Mouse (Mus musculus): ENCODE data around the gene Cyp11a1. TPM values are rescaled to one million over a fixed set of nuclear protein-coding genes. Genes with fewer than 3 reads are reported as not detected.

Cyp11a1 gene
- polyA plus RNA-seq, 1 experiment from 2014 or later: 1.0 TPM

DNA sequence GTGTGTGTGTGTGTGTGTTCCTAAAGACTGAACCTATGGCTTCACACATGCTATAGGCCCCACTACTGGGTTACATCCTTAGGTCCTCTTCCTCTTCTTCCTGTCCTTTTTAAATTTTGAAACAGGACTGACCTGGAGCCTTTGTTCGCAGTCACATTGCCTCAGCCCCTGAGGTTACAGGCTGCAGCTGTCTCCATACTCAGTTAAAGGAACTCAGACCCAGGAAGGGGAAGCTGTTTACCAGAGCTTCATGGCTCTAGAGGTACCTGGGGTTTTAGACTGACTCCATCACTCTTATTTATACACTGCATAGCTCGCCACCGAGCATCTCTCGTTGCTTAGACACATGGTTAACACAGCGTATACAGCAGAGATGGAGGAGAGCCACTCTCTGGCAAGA is 34.8 kb upstream of the Cyp11a1 start:
- H3K4me1 ChIP-seq (replicated peaks; ENCODE audit: control insufficient read depth, insufficient read depth): peaks cover 5% of the 10 kb centered on the region; the same call in 1 of the 2 replicates
- WGBS: 77% methylated on average over 5 of the region's 5 CpGs
- ATAC-seq (ENCODE audit: low FRiP score, low TSS enrichment): no peak
- H3K27ac ChIP-seq (replicated peaks): no peak overlapping the region
- no peak for TF ChIP-seq EP300 (optimal IDR thresholded peaks at IDR 0.05)
- TF ChIP-seq CTCF (IDR thresholded peaks at IDR 0.05; ENCODE audit: low read depth): no peak
- H3K9ac ChIP-seq (ENCODE audit: low read length): no peak overlapping the region
- H3K4me2 ChIP-seq (replicated peaks; ENCODE audit: low read depth): no peak overlapping the region
- DNase-seq (ENCODE audit: low spot score): no peak
- no peaks in the 10 kb centered on the region for H3K36me3 ChIP-seq (ENCODE audit: control insufficient read depth, insufficient read depth, low read length)
- no peaks in the 10 kb centered on the region for H3K9me3 ChIP-seq (ENCODE audit: control insufficient read depth, low read length)
- no peak overlapping the region for H3K4me3 ChIP-seq (ENCODE audit: low read depth, low read length)
- H3K27me3 ChIP-seq (ENCODE audit: control insufficient read depth, insufficient read depth, low read length): no peaks in the 10 kb centered on the region

DNA sequence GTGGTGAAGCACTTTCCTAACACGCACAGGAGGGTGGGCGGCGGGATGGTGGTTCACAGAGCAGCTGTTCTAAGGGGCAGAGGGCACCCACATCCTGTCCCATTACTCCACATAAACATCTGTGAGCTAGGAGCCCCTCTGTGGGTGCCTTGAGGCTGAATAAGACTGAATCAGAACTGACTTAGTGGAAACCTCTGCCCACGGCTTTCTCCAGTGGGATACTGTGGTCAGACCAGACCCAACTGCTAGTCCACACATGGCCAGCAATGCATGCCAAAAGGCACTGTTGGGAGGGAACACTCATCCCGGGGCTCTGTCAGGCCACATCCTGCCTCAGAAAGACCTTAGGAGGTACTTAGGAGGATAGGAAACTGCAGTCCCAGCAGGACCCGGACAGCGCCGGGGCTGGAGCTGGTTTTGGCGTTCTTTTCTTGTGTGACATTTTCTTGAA is 34.0 kb upstream of the Cyp11a1 start:
- Histone ChIP-seq H3K4me1 (replicated peaks; ENCODE audit: control insufficient read depth, insufficient read depth) (peaks cover 5% of the 10 kb centered on the region; the same call in 1 of the 2 replicates), H3K4me3 (ENCODE audit: low read depth, low read length) (no peak overlapping the region), H3K27me3 (ENCODE audit: control insufficient read depth, insufficient read depth, low read length) (no peaks in the 10 kb centered on the region), H3K9me3 (ENCODE audit: control insufficient read depth, low read length) (no peaks in the 10 kb centered on the region), H3K9ac (ENCODE audit: low read length) (no peak overlapping the region), H3K27ac (replicated peaks) (peak overlapping the region; percentile 40; the same call in 1 of the 2 replicates), H3K4me2 (replicated peaks; ENCODE audit: low read depth) (no peak overlapping the region), H3K36me3 (ENCODE audit: control insufficient read depth, insufficient read depth, low read length) (no peaks in the 10 kb centered on the region)
- DNase-seq (ENCODE audit: low spot score) (no peak), ATAC-seq (ENCODE audit: low FRiP score, low TSS enrichment) (no peak)
- 58% methylated on average over 9 of the region's 9 CpGs for WGBS
- TF ChIP-seq CTCF (IDR thresholded peaks at IDR 0.05; ENCODE audit: low read depth): no peak
- no peak for TF ChIP-seq EP300 (optimal IDR thresholded peaks at IDR 0.05)

DNA sequence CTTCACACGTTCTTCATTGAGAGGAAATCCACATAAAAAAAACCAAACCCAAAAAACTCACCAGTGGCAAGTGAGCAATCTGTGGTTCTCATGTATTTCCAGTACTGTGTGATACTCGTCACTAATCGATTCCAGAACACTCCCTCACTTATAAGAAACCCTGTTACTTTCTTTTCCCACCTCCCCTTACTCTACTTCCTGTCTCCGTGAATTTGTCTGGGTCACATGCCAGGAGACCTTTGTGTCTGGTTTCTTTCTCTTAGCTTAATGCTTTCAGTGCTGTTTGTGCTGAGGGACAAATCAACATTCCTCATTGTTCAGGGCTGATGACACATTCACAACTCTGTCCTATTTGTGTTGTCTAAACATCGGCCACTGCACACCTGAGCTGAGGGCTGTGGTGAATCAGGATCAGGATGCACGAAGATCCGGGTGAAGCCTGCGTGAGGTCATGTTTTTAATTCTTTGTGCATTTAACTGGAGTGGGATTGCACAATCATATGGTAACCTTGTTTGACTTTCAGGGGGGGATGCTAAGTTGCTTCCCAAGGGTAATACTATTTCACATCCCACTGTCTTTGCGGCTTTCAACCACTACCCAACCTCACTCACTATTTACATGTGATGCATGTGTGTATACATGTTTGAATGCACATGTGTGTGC is 33.3 kb upstream of the Cyp11a1 start:
- Histone ChIP-seq H3K27me3 (ENCODE audit: control insufficient read depth, insufficient read depth, low read length) (no peaks in the 10 kb centered on the region), H3K9me3 (ENCODE audit: control insufficient read depth, low read length) (no peaks in the 10 kb centered on the region), H3K36me3 (ENCODE audit: control insufficient read depth, insufficient read depth, low read length) (no peaks in the 10 kb centered on the region), H3K27ac (replicated peaks) (peak overlapping the region; percentile 78), H3K4me2 (replicated peaks; ENCODE audit: low read depth) (no peak overlapping the region), H3K4me1 (replicated peaks; ENCODE audit: control insufficient read depth, insufficient read depth) (peaks cover 5% of the 10 kb centered on the region; the same call in 1 of the 2 replicates), H3K4me3 (ENCODE audit: low read depth, low read length) (no peak overlapping the region), H3K9ac (ENCODE audit: low read length) (no peak overlapping the region)
- ATAC-seq (ENCODE audit: low FRiP score, low TSS enrichment) (peak; percentile 68), DNase-seq (ENCODE audit: low spot score) (no peak)
- TF ChIP-seq EP300 (optimal IDR thresholded peaks at IDR 0.05) (no peak), CTCF (IDR thresholded peaks at IDR 0.05; ENCODE audit: low read depth) (no peak)
- WGBS: 39% methylated on average over 9 of the region's 9 CpGs

DNA sequence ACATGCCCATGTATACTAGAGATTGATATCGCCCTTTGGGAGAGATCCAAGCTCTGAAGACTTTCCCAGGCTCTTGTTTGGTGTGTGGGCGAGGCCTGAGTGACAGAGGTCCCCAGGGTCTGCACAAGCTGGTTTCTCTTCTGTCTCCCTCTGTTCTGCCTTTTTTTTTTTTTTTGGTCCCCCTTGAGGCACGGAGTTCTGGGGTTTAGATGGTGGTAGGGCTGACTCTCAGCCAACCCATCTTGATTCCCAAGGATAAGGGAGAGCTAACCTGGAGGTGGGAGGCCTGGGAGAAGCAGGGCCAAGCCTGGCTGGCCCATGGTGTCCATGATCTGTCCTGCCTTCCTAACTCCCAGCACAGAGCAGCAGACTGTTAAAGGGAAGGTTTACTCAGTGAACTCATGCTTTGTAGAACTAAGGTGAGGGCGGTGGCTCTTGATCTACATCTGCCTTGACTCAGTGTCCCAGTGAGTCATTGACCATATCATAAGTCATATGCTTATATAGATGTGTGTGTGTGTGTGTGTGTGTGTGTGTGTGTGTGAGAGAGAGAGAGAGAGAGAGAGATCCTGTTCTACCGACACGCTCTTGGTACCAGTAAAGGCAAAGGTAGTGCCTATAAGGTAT is 32.7 kb upstream of the Cyp11a1 start:
- 59% methylated on average over 6 of the region's 6 CpGs for WGBS
- Histone ChIP-seq H3K27me3 (ENCODE audit: control insufficient read depth, insufficient read depth, low read length) (no peaks in the 10 kb centered on the region), H3K9me3 (ENCODE audit: control insufficient read depth, low read length) (no peaks in the 10 kb centered on the region), H3K4me3 (ENCODE audit: low read depth, low read length) (no peak overlapping the region), H3K4me1 (replicated peaks; ENCODE audit: control insufficient read depth, insufficient read depth) (peaks cover 5% of the 10 kb centered on the region; the same call in 1 of the 2 replicates), H3K27ac (replicated peaks) (peak overlapping the region; percentile 78), H3K4me2 (replicated peaks; ENCODE audit: low read depth) (no peak overlapping the region), H3K36me3 (ENCODE audit: control insufficient read depth, insufficient read depth, low read length) (no peaks in the 10 kb centered on the region), H3K9ac (ENCODE audit: low read length) (no peak overlapping the region)
- TF ChIP-seq EP300 (optimal IDR thresholded peaks at IDR 0.05) (no peak), CTCF (IDR thresholded peaks at IDR 0.05; ENCODE audit: low read depth) (no peak)
- ATAC-seq (ENCODE audit: low FRiP score, low TSS enrichment): peak; percentile 86
- DNase-seq (ENCODE audit: low spot score): peak; percentile 58

DNA sequence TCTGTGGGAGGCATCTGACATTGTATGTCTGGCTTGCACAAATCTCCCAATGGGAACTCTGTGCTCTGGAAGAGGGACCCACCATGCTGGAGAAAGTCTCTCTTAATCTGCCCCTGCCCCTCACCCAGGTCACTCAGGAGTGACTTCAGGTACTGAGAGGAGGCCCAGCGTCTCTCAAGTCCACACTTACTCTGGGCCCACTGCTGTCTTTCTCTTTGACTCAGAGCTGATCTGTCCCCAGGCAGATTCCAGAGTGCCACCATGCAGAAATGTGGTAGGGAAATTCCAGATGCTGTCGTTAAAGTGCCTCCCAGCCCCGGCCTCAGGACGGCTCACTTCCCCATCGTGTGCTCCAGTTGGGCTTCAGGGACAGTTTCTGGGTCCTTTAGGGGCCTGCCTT is 32.0 kb upstream of the Cyp11a1 start:
- Histone ChIP-seq H3K4me2 (replicated peaks; ENCODE audit: low read depth) (no peak overlapping the region), H3K9me3 (ENCODE audit: control insufficient read depth, low read length) (no peaks in the 10 kb centered on the region), H3K27me3 (ENCODE audit: control insufficient read depth, insufficient read depth, low read length) (no peaks in the 10 kb centered on the region), H3K4me3 (ENCODE audit: low read depth, low read length) (no peak overlapping the region), H3K9ac (ENCODE audit: low read length) (no peak overlapping the region), H3K27ac (replicated peaks) (peak overlapping the region; percentile 67), H3K36me3 (ENCODE audit: control insufficient read depth, insufficient read depth, low read length) (no peaks in the 10 kb centered on the region), H3K4me1 (replicated peaks; ENCODE audit: control insufficient read depth, insufficient read depth) (peaks cover 5% of the 10 kb centered on the region; the same call in 1 of the 2 replicates)
- TF ChIP-seq CTCF (IDR thresholded peaks at IDR 0.05; ENCODE audit: low read depth) (no peak), EP300 (optimal IDR thresholded peaks at IDR 0.05) (no peak)
- 68% methylated on average over 5 of the region's 5 CpGs for WGBS
- DNase-seq (ENCODE audit: low spot score) (no peak), ATAC-seq (ENCODE audit: low FRiP score, low TSS enrichment) (no peak)

Data from stomach, postnatal 0 days (tissue).